Mouse (Mus musculus): Measurements from ENCODE around the gene Gm3045.
A peak's percentile ranks its signal among the peaks of the same experiment; 100 is the strongest.

The Gm3045 gene

GRCm38 (mm10) chr13:56438211-56439075 is 12.0 kb downstream of the Gm3045 start, which contains the start of gene Slc25a48:
Gene Slc25a48 (plus strand): TSS chr13:56438355.
- DNase-seq (ENCODE audit: low read depth, low spot score) = no peak

- DNase-seq (ENCODE audit: low read depth, low spot score) = no peak
Observed at GRCm38 (mm10) chr13:56443411-56443810, 17.0 kb downstream of the Gm3045 start.

DNA sequence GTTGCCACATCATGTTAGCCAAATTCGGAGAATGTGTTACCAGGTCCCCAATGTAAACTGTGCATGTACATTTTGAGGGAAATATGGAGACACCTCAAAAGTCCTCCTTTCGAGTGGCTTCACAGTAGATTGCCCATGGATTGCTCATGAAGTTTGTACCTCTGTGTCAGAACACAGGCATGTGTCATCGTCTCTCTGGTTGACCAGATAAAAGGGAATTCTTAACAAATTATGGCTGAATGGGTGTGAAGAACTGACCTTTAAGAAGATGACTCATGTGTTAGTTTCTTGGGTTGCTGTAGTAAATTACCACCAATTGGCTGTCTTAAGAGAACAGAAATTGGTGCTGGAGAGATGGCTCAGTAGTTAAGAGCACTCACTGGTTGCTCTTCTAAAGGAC is 17.7 kb downstream of the Gm3045 start:
- DNase-seq (ENCODE audit: low read depth, low spot score) = no peak

DNA sequence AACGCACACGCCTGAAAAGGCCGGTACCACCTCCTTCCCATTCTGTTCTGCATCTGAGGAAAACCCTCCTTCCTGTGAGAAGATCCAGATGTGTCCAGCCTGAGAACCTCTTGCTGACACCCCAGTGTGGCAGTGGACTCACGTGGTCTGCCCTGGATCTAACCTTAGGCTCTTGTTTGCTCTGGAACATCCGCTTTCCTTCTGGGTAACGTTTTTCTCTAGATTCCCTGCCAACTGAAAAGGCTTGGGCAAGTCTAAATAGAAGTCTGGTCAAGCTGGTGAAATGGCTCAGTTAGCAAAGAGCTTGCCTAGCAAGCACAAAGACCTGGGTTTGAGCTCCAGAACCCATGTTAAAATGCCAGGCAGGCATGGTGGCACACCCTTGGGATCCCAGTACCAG is 18.6 kb downstream of the Gm3045 start:
- DNase-seq (ENCODE audit: low read depth, low spot score) = no peak

DNA sequence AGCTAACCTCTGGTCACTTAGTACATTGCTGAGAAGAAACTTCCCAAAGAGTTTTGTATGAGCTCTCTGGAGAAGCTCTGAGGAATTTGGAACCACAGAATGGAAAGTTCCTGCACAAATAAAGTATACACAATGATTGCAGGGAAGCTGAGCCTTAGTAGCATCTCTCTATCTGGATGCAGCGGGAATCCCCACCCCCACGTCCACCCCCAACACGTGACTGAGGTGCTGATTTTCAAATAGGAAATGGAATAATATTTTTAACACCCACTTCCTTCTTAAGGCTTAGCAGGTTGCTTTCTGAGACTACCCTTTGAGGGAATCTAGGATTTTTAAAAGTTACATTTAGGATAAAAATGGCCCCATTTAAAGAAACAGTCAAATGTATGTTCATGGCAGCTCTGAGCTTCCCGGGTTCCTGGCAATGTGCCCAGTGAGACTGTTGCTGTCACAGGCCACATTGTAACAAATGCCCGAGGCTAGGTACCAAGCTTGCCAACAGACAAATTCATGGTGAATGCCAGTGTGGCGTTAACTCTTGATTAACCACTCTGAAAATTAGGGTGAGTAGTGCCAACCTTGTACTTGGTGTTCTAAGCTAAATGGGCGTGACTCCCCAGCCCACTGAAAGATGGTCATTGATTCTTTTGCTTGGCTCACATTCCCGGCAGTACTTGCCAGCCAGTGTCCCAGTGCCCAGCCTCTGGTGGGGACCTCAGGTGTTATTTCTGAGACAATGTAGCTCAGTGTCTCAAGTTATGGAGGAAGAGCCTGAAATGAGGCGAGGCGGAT is 23.0 kb downstream of the Gm3045 start:
- no peak for DNase-seq (ENCODE audit: low read depth, low spot score)

GRCm38 (mm10) chr13:56450035-56450434 is 23.6 kb downstream of the Gm3045 start:
- DNase-seq (ENCODE audit: low read depth, low spot score) = no peak

- no peak for DNase-seq (ENCODE audit: low read depth, low spot score)
Observed at GRCm38 (mm10) chr13:56458001-56458400, 31.6 kb downstream of the Gm3045 start.

DNA sequence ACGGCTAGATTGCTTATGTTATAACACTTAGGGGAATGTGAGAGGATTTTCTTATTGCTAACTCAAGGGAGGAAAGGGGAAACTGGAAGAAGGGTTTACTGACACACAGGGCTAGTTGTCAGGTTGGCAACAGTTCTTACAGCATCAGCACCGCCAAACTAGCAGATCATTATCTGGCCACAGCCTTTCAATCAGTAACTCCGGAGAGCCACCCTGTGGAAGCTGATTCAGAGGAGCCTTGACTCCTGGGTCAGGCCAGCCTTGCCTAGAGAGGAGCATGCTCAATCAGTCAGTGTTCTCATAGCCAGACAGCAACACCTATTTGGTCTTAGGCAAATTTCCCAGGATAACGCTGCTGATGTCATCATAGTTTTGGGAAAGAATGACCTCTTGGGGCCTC is 35.1 kb downstream of the Gm3045 start:
- DNase-seq (ENCODE audit: low read depth, low spot score) = no peak

DNA sequence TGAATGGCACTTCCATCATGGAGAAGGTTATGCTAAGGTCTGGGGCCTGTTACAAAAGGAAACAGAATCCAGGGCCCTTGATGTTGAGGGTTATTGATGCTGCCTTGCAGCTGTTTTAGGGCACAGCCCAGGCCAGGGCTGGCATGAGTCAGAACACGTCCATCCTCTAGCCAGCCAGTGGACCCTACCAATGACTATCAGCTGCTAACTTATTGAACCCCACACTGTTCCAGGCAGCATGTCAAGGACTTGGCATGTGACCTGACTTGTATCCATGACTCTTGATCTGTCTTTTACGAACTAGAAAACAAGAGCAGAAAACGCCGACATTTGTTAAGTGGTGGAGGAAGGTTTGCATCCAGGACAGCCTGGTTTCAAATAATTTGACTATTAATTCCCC is 36.4 kb downstream of the Gm3045 start:
- DNase-seq (ENCODE audit: low read depth, low spot score) = no peak

DNA sequence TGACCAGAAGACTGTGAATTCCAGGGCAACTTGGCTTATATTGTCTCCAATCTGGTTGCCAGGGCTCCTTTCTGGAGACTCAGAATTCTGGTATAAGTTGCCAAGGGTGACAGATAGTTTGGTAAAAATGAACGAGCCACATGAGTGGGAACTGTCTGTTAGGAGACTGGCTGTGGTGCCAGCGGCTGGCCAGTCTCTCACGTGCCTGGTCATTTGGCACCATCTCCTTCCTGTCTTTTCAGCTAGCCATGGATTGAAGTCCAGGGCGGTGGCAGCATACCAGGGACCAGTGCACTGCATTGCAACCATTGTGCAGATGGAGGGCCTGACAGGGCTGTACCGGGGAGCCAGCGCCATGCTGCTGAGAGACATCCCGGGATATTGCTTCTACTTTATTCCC is 36.9 kb downstream of the Gm3045 start:
- DNase-seq (ENCODE audit: low read depth, low spot score) = no peak

GRCm38 (mm10) chr13:56463750-56464149 is 37.4 kb downstream of the Gm3045 start:
- DNase-seq (ENCODE audit: low read depth, low spot score) = no peak

- no peak for DNase-seq (ENCODE audit: low read depth, low spot score)
Observed at GRCm38 (mm10) chr13:56467786-56468185, 41.4 kb downstream of the Gm3045 start.

- DNase-seq (ENCODE audit: low read depth, low spot score) = no peak
Observed at GRCm38 (mm10) chr13:56468536-56468935, 42.1 kb downstream of the Gm3045 start.

- DNase-seq (ENCODE audit: low read depth, low spot score) = no peak
Observed at GRCm38 (mm10) chr13:56471211-56471610, 44.8 kb downstream of the Gm3045 start.

DNA sequence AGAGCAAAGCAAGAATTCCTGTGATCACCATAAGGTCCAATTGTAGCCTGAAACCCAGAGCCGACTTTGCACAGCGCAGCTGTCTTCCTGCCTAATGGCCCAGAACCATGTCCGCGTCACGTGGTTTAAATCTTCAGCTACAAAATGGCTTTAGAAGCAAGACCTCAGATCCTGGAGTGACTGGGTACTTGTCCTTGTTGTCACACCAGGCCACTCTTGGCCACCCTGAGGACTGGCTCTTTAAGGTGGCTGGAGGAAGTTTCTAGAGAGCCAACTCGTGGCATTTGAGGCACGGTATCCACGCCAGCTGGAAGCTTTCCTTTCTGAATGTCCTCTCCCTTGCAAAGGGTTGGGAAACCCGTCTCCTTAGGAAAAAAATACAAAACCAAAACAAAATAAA is 45.6 kb downstream of the Gm3045 start:
- no peak for DNase-seq (ENCODE audit: low read depth, low spot score)

- no peak for DNase-seq (ENCODE audit: low read depth, low spot score)
Observed at GRCm38 (mm10) chr13:56472661-56473060, 46.3 kb downstream of the Gm3045 start.

GRCm38 (mm10) chr13:56475363-56475762 is 49.0 kb downstream of the Gm3045 start:
- DNase-seq (ENCODE audit: low read depth, low spot score) = no peak

- no peak for DNase-seq (ENCODE audit: low read depth, low spot score)
Observed at GRCm38 (mm10) chr13:56476790-56477189, 50.4 kb downstream of the Gm3045 start.

GRCm38 (mm10) chr13:56477271-56477670 is 50.9 kb downstream of the Gm3045 start:
- peak; percentile 48 for DNase-seq (ENCODE audit: low read depth, low spot score)

DNA sequence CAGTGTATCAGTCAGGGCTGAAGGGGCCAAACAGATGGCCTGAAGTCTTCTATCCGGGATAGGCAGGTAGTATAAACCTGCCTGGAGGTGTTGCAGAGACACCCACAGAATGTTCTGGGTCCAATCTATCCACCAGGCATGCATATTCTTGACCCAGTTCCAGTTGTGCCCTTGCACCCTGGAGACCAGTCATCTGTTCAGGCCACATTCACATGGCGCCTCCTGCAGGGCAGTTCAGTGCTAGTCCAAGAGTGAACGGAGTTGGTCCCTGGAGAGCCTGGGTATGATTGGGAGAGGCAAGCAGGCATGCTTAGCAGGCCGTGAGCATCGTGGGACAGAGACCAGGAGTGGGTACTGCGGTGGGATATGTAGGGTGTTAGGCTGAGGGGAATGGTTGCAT is 51.6 kb downstream of the Gm3045 start:
- DNase-seq (ENCODE audit: low read depth, low spot score) = no peak

DNA sequence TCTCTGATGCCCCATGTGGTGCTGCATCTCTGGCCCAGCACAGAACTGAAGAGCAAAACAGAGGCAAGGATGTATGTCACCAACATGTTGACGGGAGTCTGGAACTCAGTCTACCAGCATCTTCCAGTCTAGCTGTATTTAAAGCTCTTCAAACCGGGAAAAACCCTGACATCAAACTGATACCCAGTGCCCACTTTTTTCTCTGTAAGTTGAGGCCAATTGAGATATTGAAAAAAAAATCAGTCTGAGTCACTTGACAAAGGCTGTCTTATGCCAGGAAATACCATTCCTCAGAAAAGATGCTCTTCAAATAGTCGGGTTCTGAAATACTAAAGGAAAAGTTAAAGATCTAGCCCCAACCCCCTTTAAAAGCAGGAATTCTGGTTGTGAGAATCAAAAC is 55.8 kb downstream of the Gm3045 start, which contains the start of gene Il9:
Il9 (minus strand) TSS at position 101 of the 400 bp plus-strand sequence.
- DNase-seq (ENCODE audit: low read depth, low spot score) = no peak
